Mouse (Mus musculus): ENCODE data around the gene Mxd1.
A peak's percentile ranks its signal among the peaks of the same experiment; 100 is the strongest.

Mxd1 gene

DNA sequence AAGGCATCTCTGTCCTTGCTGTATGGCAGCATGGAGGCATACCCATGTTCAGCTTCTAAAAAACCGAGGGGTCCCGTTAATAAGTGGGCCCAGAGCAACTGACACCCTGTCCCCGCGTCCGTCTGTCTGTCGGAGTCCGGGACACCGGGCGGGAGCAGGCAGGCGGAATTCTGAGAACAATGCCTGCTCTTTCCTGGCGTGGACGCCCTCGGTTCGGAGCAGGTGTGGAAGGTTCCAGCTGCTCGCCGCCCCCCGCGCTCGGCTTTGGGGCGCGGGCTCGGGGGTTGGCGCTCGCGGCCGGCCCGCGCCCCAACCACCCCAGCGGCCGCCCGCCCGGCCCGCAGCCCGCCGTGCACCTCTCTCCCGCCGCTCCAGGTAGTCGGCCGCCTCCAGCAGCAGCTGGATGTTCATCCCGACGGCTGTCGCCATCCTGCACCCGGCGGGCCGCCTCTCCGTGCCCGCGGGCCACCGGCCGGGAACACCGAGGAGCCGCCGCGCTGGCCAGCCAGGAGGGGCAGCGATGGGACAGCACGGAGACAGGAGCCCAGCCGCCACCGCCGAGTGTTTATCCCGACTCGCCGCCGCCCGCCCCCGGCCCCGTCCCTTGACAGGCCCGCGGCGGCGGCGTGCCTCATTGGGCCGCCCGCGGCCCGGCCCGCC lies at the start of gene Mxd1:
Gene Mxd1, minus strand, starts transcription at position 582 of the 660 bp plus-strand sequence.
- no peak for DNase-seq (ENCODE audit: low read depth, low spot score)

DNA sequence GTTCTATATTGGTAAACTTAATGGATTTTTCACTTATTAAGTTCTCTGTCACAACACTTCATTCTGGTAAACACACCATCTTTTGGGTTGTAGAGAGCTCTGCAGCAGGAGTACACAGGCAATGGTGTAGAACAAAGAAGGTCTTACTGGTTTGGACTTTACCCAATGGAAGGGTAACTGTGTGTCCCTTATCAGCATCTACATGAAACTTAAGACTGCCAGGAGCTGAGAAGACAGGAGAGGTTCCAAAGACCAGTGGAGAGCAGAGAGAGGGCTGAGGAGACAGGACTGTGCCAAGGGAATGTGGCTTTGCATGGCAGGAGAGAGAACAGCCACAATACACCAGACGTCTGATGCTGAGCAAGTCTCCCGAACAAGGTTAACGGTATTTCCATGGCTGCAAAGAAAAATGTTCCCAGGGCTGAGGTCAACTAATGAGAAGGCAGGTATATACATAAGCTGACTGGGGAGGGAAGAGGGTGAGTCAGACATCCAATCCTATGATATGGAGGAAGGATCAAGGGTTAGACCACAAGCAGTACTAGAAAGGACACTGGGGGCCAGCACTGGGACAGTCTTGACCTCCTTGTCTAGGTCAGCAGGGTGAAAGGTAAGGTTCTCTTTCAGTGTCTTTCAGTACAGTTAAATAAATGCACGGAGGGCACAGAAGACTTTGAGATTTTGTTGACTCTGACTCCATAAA lies 39.3 kb upstream of the Mxd1 start:
- no peak for DNase-seq (ENCODE audit: low read depth, low spot score)

DNA sequence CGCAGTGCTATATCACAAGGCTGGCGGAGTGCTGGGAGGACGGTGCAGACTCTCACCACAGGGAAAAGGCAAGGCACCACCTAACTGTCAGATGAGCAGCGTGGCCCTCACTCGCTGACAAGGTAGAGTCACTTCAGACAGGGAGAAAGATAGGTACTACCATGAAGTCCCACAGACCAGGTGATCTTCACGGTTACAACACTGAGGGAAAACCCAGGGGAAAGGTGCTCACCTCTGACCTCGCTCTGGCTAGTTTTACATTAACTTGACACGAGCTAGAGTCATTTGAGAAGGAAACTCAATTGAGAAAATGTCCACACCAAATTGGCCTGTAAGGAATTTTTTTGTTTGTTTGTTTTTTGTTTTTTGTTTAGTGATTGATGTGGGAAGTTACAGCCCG lies 33.6 kb upstream of the Mxd1 start:
- no peak for DNase-seq (ENCODE audit: low read depth, low spot score)

DNA sequence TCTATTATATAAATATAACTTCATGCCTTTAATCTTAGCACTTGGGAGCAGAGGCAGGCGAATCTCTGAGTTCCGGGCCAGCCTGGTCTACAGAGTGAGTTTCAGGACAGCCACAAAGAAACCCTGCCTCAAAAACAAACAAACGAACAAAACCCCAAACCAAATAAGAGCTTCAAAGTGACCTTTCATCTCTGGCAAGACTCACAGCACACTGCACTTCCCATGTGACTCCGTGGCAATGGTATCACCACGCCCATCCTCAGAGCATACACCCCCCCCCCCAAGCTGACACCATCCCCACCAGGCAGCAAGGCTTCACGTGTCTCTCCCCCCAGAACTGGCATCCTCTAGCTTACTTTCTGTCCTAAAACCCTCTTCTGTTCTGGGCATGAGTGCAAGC lies 28.9 kb upstream of the Mxd1 start:
- no peak for DNase-seq (ENCODE audit: low read depth, low spot score)

DNA sequence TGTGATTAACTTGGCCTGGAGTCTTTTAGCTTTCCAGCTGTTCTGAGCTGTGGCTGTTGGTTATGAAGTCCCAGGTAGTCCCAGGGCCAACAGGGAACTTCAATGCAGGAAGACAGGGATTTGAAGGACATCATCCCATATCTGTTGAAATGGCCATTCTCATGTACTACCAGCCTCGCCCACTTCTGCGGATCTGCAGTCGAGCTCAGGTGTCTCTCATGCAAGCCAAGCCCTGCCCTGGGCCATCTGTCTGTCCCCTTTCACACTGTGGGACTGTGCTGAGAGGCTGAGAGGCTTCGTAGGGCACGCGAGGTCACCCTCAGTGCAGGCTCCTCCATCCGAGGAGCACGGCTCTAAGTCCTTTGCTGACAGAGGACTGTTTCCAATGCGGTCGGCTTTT lies 27.3 kb upstream of the Mxd1 start:
- no peak for DNase-seq (ENCODE audit: low read depth, low spot score)

DNA sequence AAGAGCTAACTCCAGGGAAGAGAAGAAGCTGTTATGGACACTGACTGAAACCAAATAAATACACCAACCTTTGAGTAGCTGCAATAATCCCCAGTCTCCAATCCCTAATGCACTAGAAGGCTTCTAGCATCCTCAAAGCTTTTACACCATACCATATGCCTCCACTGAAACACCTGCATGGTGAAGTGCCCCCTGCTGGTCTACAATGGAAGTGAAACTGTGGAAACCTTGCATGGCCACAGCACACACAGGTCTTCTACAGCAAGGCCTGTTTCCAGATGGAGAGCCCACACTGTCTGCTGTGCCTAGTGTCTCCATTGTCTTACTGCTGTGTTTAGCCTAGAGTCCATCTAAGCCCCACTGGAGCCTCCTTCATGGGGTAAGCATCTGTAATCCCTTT lies 25.5 kb upstream of the Mxd1 start:
- peak; percentile 87 for DNase-seq (ENCODE audit: low read depth, low spot score)

DNA sequence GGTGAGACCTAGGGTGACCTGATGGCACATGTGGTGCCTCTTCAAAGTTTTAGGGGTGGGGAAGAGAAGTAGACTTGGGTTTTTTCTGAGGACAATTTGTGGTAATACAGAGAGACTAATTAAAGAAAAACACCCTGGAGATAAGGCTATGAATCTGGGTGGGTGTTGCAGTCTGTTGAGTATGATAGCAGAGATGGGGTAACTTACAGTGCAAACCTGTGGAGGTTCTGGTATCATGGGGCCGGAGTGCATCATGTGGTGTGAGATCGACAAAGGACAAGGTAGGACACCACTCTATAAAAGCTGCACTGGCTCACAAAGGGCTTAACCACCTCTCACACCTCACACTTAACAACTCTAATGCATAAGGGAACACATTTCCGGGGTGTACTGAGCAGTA lies 20.7 kb upstream of the Mxd1 start:
- no peak for DNase-seq (ENCODE audit: low read depth, low spot score)

DNA sequence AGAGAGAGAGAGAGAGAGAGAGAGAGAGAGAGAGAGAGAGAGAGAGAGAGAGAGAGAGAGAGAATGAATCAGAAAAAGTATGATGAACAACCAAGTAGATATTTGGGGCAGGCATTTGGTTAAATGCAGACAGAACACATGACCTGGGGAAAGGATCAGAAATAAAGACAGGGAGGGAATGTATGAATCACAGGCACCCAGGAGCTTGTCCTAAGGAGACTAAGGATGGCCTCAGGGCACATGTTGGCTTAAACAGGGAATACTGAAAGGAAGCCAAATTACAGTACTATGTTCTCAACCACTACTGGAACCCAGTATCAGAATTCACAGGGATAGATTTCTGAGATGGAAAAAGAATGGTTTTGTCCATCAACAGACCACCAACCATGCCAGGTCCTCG lies 18.0 kb upstream of the Mxd1 start:
- DNase-seq (ENCODE audit: low read depth, low spot score): no peak

DNA sequence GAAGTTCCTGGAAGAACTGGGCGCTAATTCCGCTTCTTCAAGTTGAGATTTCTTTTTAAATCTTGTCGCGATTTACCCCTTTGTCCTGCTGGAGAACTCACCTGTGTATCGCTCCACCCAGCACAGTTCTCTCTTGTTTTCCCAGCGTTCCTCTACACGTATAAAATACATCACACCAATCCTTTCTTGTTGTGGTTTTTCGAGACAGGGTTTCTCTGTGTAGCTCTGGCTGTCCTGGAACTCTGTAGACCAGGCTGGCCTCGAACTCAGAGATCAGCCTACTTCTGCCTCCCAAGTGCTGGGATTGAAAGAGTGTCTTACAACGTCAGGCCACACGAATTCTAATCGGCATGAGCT lies 15.7 kb upstream of the Mxd1 start:
- no peak for DNase-seq (ENCODE audit: low read depth, low spot score)

DNA sequence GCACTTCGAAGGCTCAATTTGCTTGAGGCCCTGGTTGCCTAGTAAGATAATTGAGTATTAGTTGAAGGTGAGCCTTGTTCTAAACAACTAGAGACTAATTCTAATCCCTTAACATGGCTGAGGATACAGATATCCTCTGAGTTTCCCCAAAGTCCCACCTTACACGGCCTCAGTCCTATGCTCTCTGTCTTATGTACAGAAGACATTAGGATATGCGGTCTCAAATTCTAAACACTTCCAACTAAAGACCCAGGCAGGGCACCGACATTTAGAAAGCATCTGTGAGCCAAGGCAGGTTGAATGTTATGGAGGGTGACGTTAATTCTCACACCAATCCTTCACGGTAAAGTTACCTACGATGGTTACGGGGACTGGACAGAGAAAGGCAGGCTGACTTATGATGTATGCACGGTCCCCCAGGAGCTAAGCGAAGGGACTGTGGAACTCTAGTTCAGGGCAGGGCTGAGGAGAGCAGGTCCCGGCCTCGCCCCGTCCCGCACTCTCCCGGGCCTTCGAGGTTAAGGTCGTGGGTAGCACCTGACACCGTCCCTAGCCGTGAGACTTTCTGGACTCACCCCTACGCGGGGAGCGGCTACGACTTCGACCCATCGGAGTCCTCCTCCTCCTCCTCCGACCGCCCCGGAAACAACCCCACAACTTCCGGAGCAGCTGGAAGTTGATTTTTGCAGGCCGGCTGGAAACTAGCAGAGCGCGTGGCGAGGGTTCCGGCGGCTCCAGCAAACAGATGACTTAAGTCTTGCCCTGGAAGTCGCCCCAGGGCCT lies 15.1 kb upstream of the Mxd1 start, which contains the start of gene Snrnp27:
Gene Snrnp27, minus strand, starts transcription at position 651 of the 783 bp plus-strand sequence.
- DNase-seq (ENCODE audit: low read depth, low spot score): peak; percentile 94

DNA sequence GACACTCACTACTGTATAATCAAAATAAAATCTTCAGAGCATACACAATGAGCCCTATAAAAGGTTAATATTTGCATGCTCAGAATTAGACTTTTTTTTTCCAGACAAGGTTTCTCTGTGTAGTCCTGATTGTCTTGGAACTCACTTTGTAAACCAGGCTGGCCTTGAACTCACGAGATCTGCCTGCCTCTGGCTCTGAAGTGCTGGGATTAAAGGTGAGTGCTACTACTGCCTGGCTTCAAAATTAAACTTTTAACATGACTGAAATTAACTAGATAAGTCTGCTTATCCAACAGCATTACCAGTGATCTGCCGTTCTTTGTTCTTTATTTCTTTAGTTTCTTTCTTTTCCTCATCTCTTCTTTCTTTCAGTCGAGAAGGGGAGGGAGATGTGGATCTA lies 12.3 kb upstream of the Mxd1 start:
- DNase-seq (ENCODE audit: low read depth, low spot score): no peak

DNA sequence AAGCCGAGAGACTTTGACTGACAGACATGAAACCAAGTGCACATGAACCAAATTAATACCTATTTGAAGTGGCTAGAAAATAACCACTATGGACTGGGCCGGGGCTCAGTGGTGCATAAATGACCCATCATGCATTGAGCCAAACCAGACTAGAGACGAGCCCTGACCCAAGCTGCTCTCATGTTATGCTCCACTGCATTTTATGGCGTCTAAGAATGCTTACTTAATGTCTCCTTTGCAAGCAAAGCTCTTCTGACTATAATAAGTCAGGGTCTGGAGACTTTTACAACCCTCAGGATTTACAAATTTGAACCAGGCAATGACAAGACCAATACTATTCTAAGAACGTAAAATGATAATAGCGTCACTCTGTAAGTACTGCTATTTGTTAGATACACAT lies 9.4 kb upstream of the Mxd1 start:
- no peak for DNase-seq (ENCODE audit: low read depth, low spot score)

DNA sequence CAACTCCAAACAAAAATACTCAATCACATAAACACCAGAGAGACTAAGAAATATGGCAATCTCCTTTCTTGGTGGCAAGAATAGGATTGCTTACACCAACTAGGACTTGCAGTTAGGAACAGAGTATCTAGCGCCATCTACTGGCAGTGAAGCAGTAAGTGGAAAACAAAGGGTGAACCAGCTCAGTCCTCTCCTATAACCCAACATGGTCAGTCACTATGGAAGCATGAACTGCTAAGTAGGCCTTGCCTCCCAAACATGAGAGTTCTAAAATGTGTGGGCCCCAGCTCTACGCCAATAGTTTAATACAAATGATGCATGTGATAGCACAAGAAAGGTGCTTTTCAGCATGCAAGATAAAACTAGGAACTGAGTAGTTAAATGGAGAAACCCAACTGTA lies 1.9 kb upstream of the Mxd1 start:
- peak; percentile 89 for DNase-seq (ENCODE audit: low read depth, low spot score)

DNA sequence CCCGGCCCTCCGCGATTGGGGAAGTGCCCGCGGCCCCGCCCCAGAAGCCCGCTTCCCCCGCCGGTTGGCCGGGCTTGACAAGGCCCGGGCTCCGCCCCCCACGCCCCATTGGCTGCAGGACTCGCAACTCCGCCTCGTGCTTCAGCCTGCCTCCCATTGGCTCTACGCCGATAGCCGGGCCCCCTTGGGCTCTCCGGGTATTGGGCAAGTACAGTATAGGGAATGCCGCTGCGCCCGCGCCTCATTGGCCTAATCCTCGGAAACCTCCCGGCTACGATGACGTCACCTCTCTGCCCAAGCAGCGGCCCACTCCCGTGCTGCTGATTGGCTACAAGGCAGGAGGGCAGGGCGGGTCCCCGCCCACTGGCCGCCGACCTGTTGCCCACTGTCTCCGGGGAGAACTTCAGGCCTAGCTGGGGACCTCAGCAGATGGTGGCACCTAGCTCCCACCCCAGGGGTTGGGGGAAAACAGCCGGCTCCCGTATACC lies 323 bp upstream of the Mxd1 start:
- DNase-seq (ENCODE audit: low read depth, low spot score): peak; percentile 99

DNA sequence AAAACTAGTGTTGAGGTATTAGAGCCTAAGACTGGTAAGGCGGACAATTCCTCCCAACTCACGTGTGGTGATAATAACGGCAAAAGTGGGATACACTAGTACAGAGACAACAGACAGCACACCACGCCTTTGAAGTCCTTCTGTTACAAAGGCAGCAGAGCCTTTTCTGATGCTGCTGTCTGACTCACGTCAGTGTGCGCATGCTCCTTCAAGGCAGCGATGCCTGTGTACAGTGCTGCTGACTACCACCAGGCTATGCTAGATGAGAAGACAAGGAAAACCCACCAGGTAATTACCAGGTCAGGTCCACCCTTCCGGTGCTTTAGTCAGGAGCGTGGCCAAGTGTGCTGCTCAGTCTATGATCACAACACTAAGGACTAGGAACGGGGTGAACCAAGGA lies 1.9 kb downstream of the Mxd1 start:
- peak; percentile 83 for DNase-seq (ENCODE audit: low read depth, low spot score)

DNA sequence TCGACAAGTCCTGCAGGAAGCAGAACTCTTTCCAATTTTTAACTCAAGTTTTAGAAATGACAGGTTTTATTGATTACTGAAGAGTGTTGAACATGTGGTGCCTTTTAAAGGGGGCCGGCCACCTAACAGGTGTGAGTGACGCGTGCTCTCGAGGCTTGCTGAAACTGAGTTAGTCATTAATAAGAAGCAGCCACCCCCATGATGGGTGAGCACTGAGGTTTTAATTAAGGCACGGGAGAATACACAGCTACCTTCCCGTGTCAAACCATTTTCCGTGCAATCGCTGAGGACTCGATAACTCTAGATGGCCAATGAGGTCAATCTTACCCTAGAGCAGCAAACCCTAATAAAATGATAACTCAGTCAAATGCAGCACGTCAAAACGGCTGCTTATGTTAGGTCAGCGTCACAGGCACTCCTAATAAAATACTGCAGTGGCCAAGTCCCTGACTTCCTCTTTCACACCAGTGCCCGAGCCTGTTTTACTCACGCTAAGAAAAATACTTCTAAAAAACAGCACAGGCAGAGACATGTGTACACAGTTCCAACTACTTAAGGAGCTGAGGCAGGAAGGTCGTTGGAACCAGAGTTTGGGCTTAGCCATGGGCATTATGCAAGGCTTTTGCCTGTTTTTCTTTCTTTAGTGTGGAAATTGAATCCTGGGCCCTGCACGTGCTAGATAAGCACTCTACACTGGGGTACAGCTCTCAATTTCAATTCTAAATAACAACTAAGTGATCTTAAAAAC lies 3.2 kb downstream of the Mxd1 start:
- no peak for DNase-seq (ENCODE audit: low read depth, low spot score)

DNA sequence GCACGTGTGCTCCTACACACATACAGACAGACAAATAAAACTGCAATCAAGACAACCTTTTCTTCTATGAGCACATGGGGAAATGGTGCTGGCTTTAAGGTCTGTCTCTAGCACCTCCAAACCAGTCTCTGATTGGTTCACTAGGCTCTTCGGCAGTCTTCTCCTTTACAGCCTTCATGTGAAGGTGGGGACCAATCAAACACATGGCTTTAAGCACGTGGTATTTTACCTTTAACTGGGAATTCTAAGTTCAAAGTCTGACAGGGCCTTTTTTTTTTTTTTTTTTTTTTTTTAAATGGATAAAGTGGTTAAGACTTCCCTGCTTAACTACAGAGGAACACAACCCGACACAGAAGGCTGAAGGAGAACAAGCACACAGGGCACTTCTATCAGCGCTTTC lies 3.9 kb downstream of the Mxd1 start:
- no peak for DNase-seq (ENCODE audit: low read depth, low spot score)

DNA sequence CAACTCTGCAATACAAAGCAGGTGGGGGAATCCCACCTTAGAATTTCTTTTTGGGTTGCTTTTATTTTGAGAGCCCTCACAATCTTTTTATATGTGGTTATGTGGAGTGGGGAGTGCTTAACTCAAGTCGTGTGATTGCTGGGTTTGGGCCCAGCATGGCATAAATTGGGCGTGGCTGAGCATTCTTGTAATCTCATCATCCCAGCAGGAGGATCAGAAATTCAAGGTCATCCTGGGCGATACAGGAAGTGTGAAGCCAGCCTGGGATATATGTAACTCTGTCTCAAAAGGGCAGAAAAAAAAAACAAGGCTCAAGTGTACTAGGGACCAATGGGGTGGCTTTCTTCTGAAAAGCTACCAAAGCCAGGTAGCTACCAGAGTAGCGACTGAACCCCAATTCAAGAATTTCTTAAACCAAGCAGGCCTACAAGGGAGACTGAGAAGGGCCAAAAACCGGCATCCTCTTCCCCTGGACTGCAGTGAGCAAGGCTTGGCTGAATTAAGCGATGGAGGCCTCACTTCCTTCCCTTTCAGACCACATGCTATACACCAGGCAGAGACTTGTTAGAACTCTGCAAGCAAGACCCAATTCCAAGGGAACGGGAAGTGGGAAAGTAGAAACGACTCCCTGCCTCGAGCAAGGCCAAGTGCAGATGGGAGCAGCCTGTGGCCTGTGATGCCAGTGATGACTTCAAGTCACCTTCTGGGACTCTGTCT lies 8.6 kb downstream of the Mxd1 start:
- DNase-seq (ENCODE audit: low read depth, low spot score): no peak

DNA sequence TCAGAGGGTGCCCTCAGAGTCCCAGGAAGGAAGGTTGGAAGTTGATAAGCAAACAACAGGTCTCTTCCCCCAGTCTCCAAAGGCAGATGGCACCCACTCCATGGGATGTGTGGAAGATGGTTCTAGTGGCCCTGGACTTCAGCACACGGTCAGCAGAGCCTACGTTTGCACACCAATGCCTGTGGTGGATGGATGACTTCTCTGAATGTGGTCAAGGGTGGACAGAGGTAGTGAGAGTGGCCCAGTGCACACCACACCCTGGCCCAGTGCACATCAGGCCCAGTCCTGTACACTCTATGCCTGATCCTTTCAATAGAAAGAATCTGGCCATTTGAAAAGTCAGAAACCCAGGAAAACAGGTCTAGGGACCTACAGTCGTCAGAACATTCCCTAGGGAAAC lies 10.5 kb downstream of the Mxd1 start:
- no peak for DNase-seq (ENCODE audit: low read depth, low spot score)

DNA sequence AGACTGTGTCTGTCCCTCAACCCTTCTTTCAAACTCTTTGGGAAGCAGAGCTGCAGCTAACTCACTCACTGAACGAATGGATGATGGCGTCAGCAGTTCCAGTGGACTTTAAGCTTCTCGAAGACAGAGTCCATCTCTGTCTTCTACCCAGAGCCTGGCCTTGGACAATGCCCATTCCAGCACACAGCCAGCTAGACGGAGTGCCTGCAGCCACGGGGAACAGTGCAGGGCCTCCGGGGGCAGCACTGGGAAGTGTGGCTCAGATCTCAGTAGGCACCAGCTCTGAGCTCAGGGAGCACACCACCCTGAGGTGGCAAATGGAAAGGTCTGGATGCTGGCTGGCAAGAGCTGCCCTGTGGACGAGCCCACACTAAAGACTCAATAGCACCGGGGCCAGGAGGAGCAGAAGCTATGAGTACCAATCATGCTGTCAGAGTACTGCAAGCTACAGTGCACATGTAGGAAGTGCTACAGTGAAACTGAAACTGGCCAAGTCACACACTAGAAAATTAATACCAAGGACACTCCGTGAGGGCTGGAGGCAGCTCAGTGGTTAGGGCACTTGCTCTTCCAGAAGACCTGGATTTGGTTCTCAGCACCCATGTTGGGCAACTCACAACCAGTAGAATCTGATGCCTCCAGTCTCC lies 14.6 kb downstream of the Mxd1 start:
- no peak for DNase-seq (ENCODE audit: low read depth, low spot score)

DNA sequence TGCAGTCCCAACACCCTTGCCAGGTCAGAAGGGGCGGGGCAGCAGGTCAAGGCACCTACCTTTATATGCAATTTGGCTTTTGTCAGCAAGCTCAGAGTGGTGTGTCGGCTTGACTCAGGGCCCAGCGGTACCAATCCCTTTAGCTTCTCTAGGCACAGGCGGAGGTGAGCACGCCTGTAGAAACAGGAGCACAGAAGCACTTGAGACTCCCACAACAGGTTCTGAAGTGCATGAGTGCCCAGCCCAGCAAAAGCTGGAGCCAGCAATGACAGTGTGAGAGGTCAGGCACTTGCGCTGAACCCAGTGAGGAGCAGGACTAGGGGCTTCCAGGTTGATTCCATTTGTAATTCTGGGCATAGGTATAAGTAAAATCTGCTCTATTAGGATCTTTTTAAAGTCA lies 15.9 kb downstream of the Mxd1 start:
- no peak for DNase-seq (ENCODE audit: low read depth, low spot score)
